Mouse (Mus musculus): Measurements from ENCODE around the gene Cebpa.
A peak's percentile ranks its signal among the peaks of the same experiment; 100 is the strongest.

Gene Cebpa

DNA sequence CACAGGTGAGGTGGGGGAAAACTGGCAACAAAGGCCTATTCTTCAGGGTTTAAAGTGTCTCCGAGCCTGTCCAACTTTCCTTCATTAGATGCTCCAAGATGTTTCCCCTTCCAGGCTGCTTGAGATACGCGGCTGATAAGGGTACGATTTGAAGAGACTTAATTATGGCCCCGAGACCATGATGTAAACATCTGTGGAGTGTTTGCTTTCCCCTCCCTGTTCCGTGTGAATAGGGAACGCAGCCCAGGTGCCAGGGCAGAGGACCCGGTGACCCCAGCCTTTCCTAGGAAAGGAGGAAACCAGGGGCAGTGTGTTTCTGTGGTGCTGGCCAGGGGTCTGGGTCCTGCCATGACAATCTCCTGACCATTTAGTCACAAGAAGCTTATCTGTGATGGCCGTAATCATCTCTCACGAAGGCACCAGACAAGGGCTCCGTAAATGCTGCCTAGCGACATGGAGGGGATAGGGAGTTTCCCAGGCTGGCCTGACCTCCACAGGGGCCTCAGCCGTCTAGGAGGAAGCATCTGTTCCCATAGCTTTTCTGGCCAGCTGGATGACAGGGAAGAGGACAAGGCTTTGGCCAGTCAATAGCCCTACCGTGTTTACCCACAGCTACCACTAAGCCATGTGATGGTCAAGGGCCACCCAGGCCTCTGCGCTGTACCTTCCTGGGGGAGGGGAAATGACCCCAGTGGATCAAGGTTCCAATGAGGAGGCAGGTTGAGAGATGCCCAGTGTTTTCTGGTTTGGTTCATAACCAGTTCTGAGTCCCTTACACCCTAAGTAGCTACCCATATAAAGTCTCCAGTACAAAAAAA lies 30.7 kb downstream of the Cebpa start:
- no peak for DNase-seq

DNA sequence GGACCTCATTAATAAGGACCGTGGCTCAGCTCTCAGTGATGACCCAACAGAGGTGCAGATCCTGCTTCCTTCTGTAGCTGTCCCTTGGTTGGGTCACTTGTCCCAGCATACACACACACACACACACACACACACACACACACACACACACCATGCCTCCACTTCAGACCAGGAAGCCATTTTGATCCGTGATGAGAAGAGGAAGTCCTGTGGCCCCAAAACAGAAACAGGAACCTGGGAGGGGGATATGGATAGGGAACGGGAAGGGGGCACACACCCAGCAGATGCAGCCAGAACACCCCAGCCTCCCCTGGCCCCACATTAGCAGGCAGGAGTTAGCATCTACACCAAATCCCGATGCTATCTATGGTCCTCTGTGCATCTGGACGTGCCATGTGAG lies 31.8 kb downstream of the Cebpa start:
- DNase-seq, result no peak

DNA sequence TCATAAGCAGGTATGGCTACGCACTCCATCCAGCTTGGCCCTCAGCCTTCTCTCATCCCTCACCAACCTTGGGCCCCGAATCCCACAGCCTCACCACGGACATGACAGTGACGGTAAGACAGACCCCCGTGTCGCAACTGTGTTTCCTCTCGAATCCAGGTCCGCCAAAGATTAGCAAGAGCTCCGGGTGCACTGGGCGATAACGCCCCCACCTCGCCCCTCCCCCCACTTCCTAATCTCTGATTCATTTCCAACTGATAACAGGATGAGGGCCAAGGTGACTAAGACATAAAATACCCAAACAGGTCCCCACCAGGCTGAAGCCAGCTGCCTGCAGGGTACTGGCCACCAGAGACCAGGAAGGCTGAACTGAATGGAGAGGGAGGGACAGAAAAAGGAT lies 35.4 kb downstream of the Cebpa start:
- DNase-seq, result no peak

DNA sequence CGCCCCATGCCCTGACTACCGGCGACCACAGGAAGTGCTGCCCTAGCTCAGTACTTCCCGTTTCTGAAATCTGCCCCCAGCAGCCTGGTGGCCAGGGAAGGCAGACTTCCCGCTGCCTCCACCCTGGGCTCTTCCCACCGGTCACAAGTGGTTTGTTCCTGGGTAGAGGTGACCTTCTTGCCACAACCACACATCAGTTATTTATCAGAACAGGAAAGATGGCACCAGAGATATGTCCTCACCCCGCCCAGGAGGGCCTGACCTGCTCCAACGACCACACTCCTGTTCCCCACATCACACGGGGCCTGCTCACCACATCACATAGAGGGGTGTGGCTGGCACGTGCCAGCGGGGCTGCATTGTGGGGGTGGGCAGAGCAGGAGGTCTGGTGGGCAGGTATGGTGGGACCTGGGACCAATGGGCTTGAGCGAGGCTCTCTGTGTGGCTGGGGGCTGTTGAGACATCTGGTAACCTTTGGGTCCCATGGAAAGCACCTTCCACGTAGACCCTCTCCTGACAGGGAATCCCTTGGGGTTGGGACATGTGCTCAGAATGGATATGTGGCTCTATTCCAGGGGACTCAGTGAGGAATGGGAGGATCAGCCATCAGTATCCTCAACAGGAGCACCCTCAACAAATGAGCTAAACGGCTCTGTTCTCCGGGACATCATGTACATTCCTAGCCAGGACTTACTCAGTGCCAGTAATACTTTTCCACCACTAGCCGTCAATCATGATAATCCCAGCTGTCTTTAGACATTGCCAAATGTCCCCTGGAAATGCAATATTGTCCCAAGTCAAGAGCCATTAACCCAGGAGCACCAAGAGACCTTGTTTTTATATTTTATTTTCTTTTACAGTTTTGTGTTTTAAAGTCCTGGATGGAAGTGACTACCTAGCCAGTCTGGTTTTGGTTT lies 37.7 kb downstream of the Cebpa start:
- DNase-seq, result no peak

DNA sequence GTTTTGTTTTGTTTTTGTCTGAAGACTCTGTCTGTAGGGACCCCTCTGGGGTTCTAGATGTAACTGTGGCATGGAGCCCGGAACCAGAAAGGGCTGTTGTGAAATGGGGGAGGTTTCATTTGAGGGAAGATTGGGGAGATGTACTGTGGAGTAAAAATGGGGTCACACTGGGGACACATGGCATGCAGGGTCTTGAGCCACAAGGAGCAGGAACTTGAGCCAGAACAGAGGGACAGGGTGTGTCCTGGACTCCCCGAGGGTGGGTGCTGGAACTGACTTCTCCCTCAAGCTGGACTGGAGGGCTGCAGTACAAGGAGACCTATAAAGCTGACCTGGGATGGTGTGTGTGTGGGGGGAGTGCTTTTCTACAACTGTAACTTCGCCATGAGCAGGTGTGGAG lies 38.4 kb downstream of the Cebpa start:
- no peak for DNase-seq

DNA sequence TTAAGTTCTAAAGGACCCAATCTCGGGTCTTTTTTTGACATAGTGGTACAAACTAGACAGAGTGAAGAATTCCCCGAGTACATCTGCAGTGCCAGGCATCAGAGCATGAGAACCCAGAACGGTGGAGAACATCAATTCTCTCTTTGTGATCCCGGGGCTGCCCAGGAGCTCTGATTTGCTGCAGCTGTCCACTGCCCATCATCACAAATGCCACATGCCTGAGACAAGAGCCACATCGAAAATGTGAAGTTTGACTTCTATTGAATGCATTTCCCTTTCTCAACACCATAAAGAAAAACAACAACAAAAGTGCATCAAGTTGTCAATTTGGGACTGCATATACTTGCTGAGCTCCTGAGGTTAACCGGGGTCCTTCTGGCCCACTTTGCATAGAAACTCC lies 43.4 kb downstream of the Cebpa start:
- no peak for DNase-seq

DNA sequence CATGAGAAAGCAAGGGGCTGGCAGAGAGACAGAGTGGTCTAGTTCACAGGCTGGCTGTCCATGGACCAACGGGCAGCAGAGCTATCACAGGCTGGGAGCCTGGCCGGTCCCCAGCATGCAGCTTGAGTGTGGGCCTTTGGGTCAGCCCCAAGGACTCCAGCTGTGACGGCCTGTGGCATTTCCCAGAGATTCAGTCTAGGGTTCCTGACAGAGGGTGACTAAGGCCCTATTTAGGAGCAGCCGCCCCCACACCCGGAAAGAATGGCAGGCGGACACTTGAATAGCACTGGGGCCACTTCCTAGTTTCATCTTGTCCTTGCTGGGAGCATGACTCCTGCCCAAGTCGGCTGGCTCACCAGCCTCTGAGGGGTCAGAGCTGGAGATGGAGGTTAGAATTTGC lies 44.5 kb downstream of the Cebpa start:
- no peak for DNase-seq

DNA sequence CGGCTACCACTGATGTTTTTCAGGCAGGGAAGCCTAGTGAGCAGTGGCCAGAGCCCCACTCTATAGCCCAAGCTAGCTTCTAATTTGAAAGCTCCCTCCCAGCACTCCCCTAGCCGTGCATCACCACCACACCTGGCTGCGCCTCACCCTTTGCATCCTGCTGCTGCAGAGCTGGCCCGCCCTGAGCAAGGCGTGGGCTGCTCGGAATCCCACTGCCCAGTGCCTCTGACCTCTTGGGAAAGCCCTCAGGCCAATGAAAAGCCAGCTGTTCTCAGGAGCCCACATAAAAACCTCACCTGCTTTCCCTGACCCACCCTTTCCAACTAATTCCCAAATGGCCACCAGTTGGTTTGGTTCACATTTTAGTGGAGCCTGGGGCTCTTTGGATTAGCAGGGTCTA lies 45.0 kb downstream of the Cebpa start:
- no peak for DNase-seq

DNA sequence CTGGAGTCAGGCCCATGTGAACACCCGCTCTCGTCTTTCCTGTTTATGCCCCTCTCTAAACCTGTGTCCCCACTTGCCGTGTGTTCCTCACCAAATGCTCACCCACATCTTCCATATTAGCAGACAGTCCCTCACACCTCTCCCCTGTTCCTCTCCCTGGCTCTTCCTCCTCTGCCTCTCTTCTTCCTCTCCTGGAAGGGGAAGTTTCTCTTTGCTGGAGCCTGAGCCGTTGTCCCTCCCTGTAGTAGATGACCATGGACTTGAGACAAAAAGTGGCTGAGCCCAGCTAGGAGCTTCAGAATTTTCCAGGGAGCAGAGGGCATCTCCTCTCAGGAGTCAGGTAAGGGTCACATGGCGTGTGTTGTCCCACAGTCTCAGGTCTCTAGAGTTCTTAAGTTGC lies 47.9 kb downstream of the Cebpa start:
- no peak for DNase-seq

DNA sequence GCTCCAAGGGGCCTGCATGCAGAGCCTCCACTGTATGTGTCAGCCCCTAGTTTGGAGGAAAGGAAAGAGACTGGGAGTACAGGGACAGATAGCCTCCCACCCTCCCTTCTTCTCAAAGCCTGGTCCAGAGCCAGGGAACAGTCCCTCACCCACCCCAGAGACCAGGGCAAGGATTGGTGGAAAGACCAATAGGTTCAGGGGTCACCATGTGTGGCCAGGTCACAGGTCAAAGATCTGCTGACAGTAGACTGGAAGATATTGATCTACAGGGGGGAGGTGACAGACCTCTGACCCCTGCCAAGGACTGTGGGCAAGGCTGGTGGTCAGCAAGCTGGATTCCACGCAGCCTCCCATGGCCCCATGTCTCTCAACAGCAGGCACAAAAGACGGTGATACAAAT lies 48.8 kb downstream of the Cebpa start:
- no peak for DNase-seq

DNA sequence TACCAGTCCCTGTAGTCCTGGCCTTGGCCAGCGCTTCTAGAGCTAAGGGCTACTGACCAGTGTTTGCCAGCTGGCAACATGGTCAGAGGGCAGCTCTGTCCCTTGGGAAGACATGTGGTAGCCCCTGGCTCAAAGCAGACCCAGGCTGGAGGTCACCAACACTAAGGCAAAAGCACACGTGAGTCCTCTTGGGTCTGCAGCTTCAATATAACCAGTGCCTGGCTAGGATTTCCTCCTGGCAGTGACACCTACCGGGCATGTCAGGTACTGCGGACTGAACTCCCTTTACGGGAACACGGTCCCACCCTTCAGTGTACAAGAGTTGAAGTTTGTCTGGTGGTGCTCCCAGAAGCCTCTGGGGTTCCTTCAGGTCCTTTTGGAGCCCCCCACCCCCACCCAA lies 50.2 kb downstream of the Cebpa start:
- DNase-seq, result peak; percentile 88

Data from embryo, embryonic 11 days (tissue).